Mouse (Mus musculus) ES-Bruce4 (cell line): ENCODE data around the gene Dlgap1.

Source experiments
- CTCF ChIP-seq: IDR thresholded peaks from one replicate; pipeline ENCODE4 v1.8.1; 2011; ENCODE audit warnings: low read depth, low read length
- EP300 ChIP-seq: IDR thresholded peaks from 2 replicates; pipeline ENCODE4 v1.6.1; 2011; ENCODE audit warnings: low read depth, low read length; ENCODE audit not compliant: insufficient read depth
- POLR2A ChIP-seq: IDR thresholded peaks from one replicate; pipeline ENCODE4 v1.8.1; 2011; ENCODE audit warnings: low read length; ENCODE audit not compliant: insufficient read depth

- TF ChIP-seq POLR2A: no peak
- no peak for TF ChIP-seq CTCF
- TF ChIP-seq EP300: no peak
These were observed 677.8 kb downstream of the Dlgap1 start for GRCm38 (mm10) chr17:70646641-70647040.
